Mouse (Mus musculus): ENCODE measurements around the gene Eif2ak4.

GRCm38 (mm10) chr2:118523163-118523730 lies 134.8 kb downstream of the Eif2ak4 start:
- TF ChIP-seq POLR2A (IDR thresholded peaks at IDR 0.05; ENCODE audit: borderline replicate concordance, insufficient read depth, low read length) (no peak), CTCF (IDR thresholded peaks at IDR 0.05; ENCODE audit: borderline replicate concordance, insufficient read depth, low read depth, low read length) (no peak)

Measured in cerebellum, adult 2 months (tissue).